Mouse (Mus musculus) thymus, adult 2 months (tissue): ENCODE data around the gene Cacna2d2.

Source experiments
- CTCF ChIP-seq: fragments of 200-500 bp; IDR thresholded peaks from 2 replicates; pipeline ENCODE4 v1.5.1; 2012; ENCODE audit warnings: mild to moderate bottlenecking, control low read depth, low read length, moderate library complexity, borderline replicate concordance; ENCODE audit not compliant: control insufficient read depth, poor library complexity, insufficient read depth; ENCODE audit errors: extremely low read depth
- POLR2A ChIP-seq: fragments of 200-500 bp; IDR thresholded peaks from 2 replicates; pipeline ENCODE4 v1.6.1; 2012; ENCODE audit warnings: mild to moderate bottlenecking, low read length, control low read depth, moderate library complexity; ENCODE audit not compliant: control insufficient read depth, poor library complexity, insufficient read depth; ENCODE audit errors: extremely low read depth

DNA sequence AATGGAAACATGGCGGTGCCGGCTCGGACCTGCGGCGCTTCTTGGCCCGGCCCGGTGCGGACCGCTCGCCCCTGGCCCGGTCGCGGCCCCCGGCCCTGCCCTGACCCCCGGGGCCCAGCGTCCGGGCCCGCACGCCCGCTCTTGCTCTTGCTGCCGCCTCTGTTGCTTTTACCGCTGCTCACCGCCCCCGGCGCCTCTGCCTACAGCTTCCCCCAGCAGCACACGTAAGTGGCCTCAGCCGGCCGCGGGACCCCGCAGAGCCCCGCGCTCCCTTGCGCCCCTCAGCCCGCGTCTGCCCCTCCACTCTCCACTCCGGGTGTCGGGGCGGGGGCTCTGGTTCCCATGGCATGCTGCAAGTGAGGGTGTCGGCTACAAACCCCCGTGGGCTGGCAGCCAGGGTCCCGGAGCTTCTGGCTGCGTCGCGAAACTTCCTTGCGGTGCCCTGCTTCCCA is 674 bp downstream of the Cacna2d2 start:
- TF ChIP-seq CTCF = no peak
- no peak for TF ChIP-seq POLR2A
